Mouse (Mus musculus) embryo, embryonic 11.5 days (tissue): ENCODE measurements around the gene Ly6g6f.
"Not testable (repeated sequence)": the region's sequence is repeated elsewhere in the genome, so short reads cannot be mapped to it uniquely, and the experiment has no call there.

Experiments
- DNase-seq: peaks from one replicate; pipeline ENCODE4 v3.0.0-alpha.2; 2012; ENCODE audit warnings: low read depth, low spot score

The Ly6g6f gene

GRCm38 (mm10) chr17:35085208-35085865 lies at the start of gene Ly6g6f:
Gene Ly6g6f, minus strand, starts transcription at chr17:35085610.
- DNase-seq = no peak

- peak; percentile 92 for DNase-seq
These were observed 49.6 kb upstream of the Ly6g6f start, which contains the start of gene Bag6 for GRCm38 (mm10) chr17:35134801-35135590. Gene Bag6, plus strand, starts transcription at chr17:35135178.

- no peak for DNase-seq
These were observed 48.1 kb upstream of the Ly6g6f start for GRCm38 (mm10) chr17:35133517-35133916.

- DNase-seq = no peak
These were observed 46.8 kb upstream of the Ly6g6f start for GRCm38 (mm10) chr17:35132174-35132560.

GRCm38 (mm10) chr17:35131500-35132173 lies 46.2 kb upstream of the Ly6g6f start, which contains the start of gene Apom:
Gene Apom, minus strand, starts transcription at chr17:35132050.
- DNase-seq = no peak

GRCm38 (mm10) chr17:35131038-35131437 lies 45.6 kb upstream of the Ly6g6f start:
- DNase-seq = no peak

- no peak for DNase-seq
These were observed 43.6 kb upstream of the Ly6g6f start for GRCm38 (mm10) chr17:35128996-35129395.

GRCm38 (mm10) chr17:35127017-35127416 lies 41.6 kb upstream of the Ly6g6f start:
- no peak for DNase-seq

- peak; percentile 45 for DNase-seq
These were observed 40.8 kb upstream of the Ly6g6f start, which contains the start of gene D17H6S53E for GRCm38 (mm10) chr17:35126206-35126611. Gene D17H6S53E, plus strand, starts transcription at chr17:35126373.

- no peak for DNase-seq
These were observed 40.2 kb upstream of the Ly6g6f start for GRCm38 (mm10) chr17:35125578-35125977.

GRCm38 (mm10) chr17:35125081-35125480 lies 39.7 kb upstream of the Ly6g6f start:
- DNase-seq = no peak

- not testable (repeated sequence) for DNase-seq
These were observed 39.0 kb upstream of the Ly6g6f start for GRCm38 (mm10) chr17:35124261-35124896.

GRCm38 (mm10) chr17:35123287-35123686 lies 37.9 kb upstream of the Ly6g6f start:
- not testable (repeated sequence) for DNase-seq

GRCm38 (mm10) chr17:35121871-35122303 lies 36.5 kb upstream of the Ly6g6f start, which contains the start of gene Csnk2b:
Gene Csnk2b, minus strand, starts transcription at chr17:35122053.
- peak; percentile 44 for DNase-seq

- peak; percentile 98 for DNase-seq
These were observed 35.9 kb upstream of the Ly6g6f start, which contains the start of gene Gpank1 for GRCm38 (mm10) chr17:35121143-35121799. Gene Gpank1, plus strand, starts transcription at chr17:35121455.

GRCm38 (mm10) chr17:35120745-35121142 lies 35.3 kb upstream of the Ly6g6f start:
- no peak for DNase-seq

- no peak for DNase-seq
These were observed 29.9 kb upstream of the Ly6g6f start, which contains the start of gene Ly6g5b for GRCm38 (mm10) chr17:35115046-35116019. Gene Ly6g5b, minus strand, starts transcription at chr17:35115428.

GRCm38 (mm10) chr17:35111774-35112173 lies 26.4 kb upstream of the Ly6g6f start:
- DNase-seq = no peak

GRCm38 (mm10) chr17:35108097-35108496 lies 22.7 kb upstream of the Ly6g6f start, which contains the start of gene Ly6g5c:
Gene Ly6g5c, plus strand, starts transcription at chr17:35108279.
- DNase-seq = no peak
